Mouse (Mus musculus) erythroblast, embryonic 14.5 days (primary cell): Measurements from ENCODE around the gene Otulinl. TPM values are rescaled to one million over a fixed set of nuclear protein-coding genes. Genes with fewer than 3 reads are reported as not detected.

Source experiments
- H3K27me3 ChIP-seq: 2 replicates; pipeline ENCODE4 v1.6.1; 2012; ENCODE audit warnings: inconsistent platforms; ENCODE audit not compliant: control insufficient read depth
- H3K36me3 ChIP-seq: 2 replicates; pipeline ENCODE4 v1.6.1; 2012; ENCODE audit warnings: mild to moderate bottlenecking, inconsistent platforms; ENCODE audit not compliant: control insufficient read depth
- H3K4me1 ChIP-seq: 2 replicates; pipeline ENCODE4 v1.6.1; 2012; ENCODE audit warnings: inconsistent platforms; ENCODE audit not compliant: control insufficient read depth
- H3K4me3 ChIP-seq: replicated peaks from 2 replicates; pipeline ENCODE3; 2012; ENCODE audit warnings: moderate library complexity, mild to moderate bottlenecking, inconsistent platforms
- H3K9me3 ChIP-seq: 2 replicates; pipeline ENCODE4 v1.6.1; 2012; ENCODE audit warnings: low read length, inconsistent platforms, mixed read lengths; ENCODE audit not compliant: control insufficient read depth
- GATA1 ChIP-seq: IDR thresholded peaks from 2 replicates; pipeline ENCODE4 v1.6.1; 2012; ENCODE audit warnings: low read length, inconsistent platforms, mixed read lengths
- TAL1 ChIP-seq: IDR thresholded peaks from 3 replicates; pipeline ENCODE4 v1.6.1; 2012; ENCODE audit warnings: low read length, inconsistent platforms, mixed read lengths
- polyA plus RNA-seq: library from polyadenylated mRNA; stranded (reverse); fragments of >175 nt; gene quantifications from 2 replicates; pipeline ENCODE4 v1.2.3, GENCODE M21; 2012

Otulinl gene
- polyA plus RNA-seq, 1 experiment: 0.07 TPM

- Histone ChIP-seq H3K9me3 (peaks cover 4% of the 10 kb centered on the region), H3K36me3 (no peaks in the 10 kb centered on the region), H3K4me3 (no peak overlapping the region), H3K27me3 (no peaks in the 10 kb centered on the region), H3K4me1 (no peaks in the 10 kb centered on the region; the same call in none of the 2 replicates)
- TF ChIP-seq GATA1 (no peak), TAL1 (no peak)
These were observed 18.7 kb downstream of the Otulinl start for GRCm38 (mm10) chr15:27662699-27663098.

- no peaks in the 10 kb centered on the region for H3K36me3 ChIP-seq
- H3K4me1 ChIP-seq: no peaks in the 10 kb centered on the region
- H3K9me3 ChIP-seq: peaks cover 4% of the 10 kb centered on the region
- H3K27me3 ChIP-seq: no peaks in the 10 kb centered on the region
- no peak overlapping the region for H3K4me3 ChIP-seq
- TF ChIP-seq TAL1: no peak
These were observed 19.7 kb downstream of the Otulinl start for GRCm38 (mm10) chr15:27661696-27662095.

DNA sequence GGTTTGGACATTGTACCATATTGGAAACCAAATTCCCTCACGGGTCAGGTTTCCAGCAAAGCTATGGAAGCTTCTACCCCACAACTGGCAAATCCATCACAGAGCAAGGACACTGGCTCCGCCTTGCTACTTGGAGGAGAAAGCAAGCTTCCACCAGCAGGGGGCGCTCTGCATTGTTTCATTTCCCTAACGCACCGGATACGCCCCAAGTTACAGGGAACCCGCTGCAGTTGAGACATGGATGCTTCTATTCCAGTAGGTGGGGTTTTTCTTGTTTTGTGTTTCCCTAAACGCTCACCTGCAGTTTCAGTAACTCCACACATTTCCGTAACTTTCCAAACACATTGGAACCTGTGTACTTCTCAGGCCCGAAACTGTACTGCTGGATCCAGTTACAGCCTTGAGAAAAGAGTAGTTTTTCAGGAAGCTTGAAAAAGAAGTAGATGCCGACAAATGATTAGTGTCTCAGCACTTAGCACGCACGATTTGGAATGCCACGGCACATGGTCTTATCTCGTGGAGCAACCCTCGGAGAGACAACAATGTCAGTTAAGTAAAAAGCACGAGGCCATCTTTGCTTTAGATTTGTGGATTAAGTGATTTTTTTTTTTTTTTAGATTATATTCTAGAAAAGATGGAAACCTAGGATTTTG is 21.7 kb downstream of the Otulinl start:
- H3K36me3 ChIP-seq: no peaks in the 10 kb centered on the region
- H3K9me3 ChIP-seq: peaks cover 4% of the 10 kb centered on the region
- H3K4me1 ChIP-seq: no peaks in the 10 kb centered on the region
- TF ChIP-seq TAL1: no peak
- no peak for TF ChIP-seq GATA1
- no peak overlapping the region for H3K4me3 ChIP-seq
- no peaks in the 10 kb centered on the region for H3K27me3 ChIP-seq

GRCm38 (mm10) chr15:27659143-27659542 is 22.2 kb downstream of the Otulinl start:
- H3K4me3 ChIP-seq: no peak overlapping the region
- no peaks in the 10 kb centered on the region for H3K36me3 ChIP-seq
- peaks cover 4% of the 10 kb centered on the region for H3K9me3 ChIP-seq
- no peaks in the 10 kb centered on the region for H3K27me3 ChIP-seq
- H3K4me1 ChIP-seq: no peaks in the 10 kb centered on the region
- TF ChIP-seq TAL1: no peak
- no peak for TF ChIP-seq GATA1

GRCm38 (mm10) chr15:27658356-27658755 is 23.0 kb downstream of the Otulinl start:
- no peaks in the 10 kb centered on the region for H3K4me1 ChIP-seq
- H3K36me3 ChIP-seq: no peaks in the 10 kb centered on the region
- TF ChIP-seq GATA1 (no peak), TAL1 (no peak)
- no peak overlapping the region for H3K4me3 ChIP-seq
- H3K9me3 ChIP-seq: peaks cover 4% of the 10 kb centered on the region
- no peaks in the 10 kb centered on the region for H3K27me3 ChIP-seq

DNA sequence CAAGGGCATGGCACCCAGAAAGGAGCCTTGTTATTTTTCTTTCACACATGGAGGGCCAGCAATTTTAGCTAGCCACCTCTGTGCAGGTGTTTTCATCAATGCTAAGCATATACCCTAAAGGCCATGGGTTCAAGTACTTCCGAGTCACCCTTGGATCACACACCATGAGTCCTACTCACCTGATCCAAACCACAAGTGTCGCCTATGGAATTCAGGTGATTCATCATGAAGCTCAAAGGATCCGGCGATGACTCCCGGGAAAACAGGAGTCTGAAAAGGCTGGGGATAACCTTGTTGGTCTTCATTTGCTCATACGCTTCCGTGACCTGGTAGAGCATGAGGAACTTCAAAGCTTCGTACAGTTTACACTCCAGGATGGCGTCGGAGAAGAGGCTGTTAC is 23.5 kb downstream of the Otulinl start:
- H3K9me3 ChIP-seq: peaks cover 4% of the 10 kb centered on the region
- H3K27me3 ChIP-seq: no peaks in the 10 kb centered on the region
- no peaks in the 10 kb centered on the region for H3K36me3 ChIP-seq
- H3K4me3 ChIP-seq: no peak overlapping the region
- no peaks in the 10 kb centered on the region for H3K4me1 ChIP-seq
- TF ChIP-seq GATA1: no peak
- no peak for TF ChIP-seq TAL1

DNA sequence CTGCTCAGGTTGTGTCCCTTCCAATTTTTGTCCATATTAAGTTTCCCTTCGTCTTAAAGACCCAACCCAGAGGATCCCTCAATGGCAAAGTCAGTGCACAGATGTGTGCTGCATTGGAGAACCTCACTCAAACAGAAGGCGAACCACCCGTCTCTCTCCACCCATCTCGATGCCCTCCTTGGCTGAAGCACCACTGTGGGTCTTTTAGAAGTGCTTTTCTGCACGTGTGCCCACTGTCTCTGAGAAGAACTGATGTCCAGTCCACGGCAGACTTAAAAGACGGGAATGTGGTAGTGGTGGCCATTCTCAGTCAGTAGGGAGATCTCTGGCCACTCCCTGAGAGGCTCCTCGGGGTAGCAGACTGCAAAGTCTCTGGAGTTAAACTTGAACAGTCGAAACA is 24.8 kb downstream of the Otulinl start:
- TF ChIP-seq TAL1 (no peak), GATA1 (no peak)
- H3K9me3 ChIP-seq: peaks cover 4% of the 10 kb centered on the region
- no peaks in the 10 kb centered on the region for H3K36me3 ChIP-seq
- no peaks in the 10 kb centered on the region for H3K4me1 ChIP-seq
- no peaks in the 10 kb centered on the region for H3K27me3 ChIP-seq
- no peak overlapping the region for H3K4me3 ChIP-seq

DNA sequence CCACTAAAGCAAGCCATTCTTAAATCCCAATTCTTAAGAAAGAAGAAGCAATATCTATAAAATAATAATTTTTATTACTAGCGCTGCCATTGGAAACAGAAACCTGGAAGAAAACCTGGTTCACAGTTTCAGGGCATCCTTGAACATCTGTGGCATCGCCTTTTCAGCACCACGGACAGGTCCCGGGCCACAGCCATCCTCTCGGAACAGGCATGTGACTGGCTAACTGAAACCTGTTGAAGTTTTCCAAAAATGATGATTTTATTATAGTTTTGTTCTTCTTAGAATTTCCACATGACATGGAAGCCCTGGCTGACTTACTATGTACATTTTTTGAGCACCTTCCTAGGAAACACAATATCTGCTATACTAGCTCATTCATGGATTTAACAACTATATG is 26.4 kb downstream of the Otulinl start:
- H3K9me3 ChIP-seq: peaks cover 4% of the 10 kb centered on the region
- TF ChIP-seq GATA1: no peak
- TF ChIP-seq TAL1: no peak
- no peaks in the 10 kb centered on the region for H3K36me3 ChIP-seq
- H3K4me3 ChIP-seq: no peak overlapping the region
- H3K4me1 ChIP-seq: no peaks in the 10 kb centered on the region
- H3K27me3 ChIP-seq: no peaks in the 10 kb centered on the region

GRCm38 (mm10) chr15:27647686-27648085 is 33.7 kb downstream of the Otulinl start:
- Histone ChIP-seq H3K4me1 (no peaks in the 10 kb centered on the region), H3K27me3 (no peaks in the 10 kb centered on the region), H3K4me3 (no peak overlapping the region), H3K36me3 (no peaks in the 10 kb centered on the region), H3K9me3 (no peaks in the 10 kb centered on the region)
- TF ChIP-seq GATA1 (no peak), TAL1 (no peak)

- Histone ChIP-seq H3K4me3 (no peak overlapping the region), H3K36me3 (no peaks in the 10 kb centered on the region), H3K9me3 (no peaks in the 10 kb centered on the region), H3K27me3 (no peaks in the 10 kb centered on the region), H3K4me1 (no peaks in the 10 kb centered on the region)
- TF ChIP-seq TAL1 (no peak), GATA1 (no peak)
These were observed 34.7 kb downstream of the Otulinl start for GRCm38 (mm10) chr15:27646665-27647064.
